Mouse (Mus musculus): ENCODE data around the gene Zfp106. TPM values are rescaled to one million over a fixed set of nuclear protein-coding genes. Genes with fewer than 3 reads are reported as not detected.

Gene Zfp106
- polyA plus RNA-seq, 1 experiment from 2014 or later = 78.8 TPM

GRCm38 (mm10) chr2:120493254-120493653 is 70.4 kb downstream of the Zfp106 start:
- 63% methylated on average over 4 of the region's 4 CpGs for WGBS

DNA sequence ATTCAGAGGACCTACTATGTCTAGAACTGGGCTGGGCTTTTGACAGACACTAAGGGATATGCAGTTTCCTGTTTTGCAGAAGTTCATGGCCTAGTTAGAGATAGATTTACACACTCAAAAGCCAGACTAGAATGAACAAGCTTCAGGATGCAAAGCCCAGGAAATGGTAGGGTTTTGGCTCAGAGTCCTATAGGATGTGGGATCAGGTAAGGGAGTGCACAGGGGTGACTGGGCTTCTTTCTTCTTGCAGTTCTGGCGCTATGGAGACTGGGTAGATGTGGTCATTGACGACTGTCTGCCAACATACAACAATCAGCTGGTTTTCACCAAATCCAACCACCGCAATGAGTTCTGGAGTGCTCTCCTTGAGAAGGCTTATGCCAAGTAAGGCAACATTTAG is 79.4 kb downstream of the Zfp106 start:
- H3K27me3 ChIP-seq (replicated peaks; ENCODE audit: low read depth, poor library complexity, severe bottlenecking) = no peaks in the 10 kb centered on the region
- H3K4me3 ChIP-seq = no peak overlapping the region
- WGBS = 94% methylated on average over 3 of the region's 3 CpGs
- no peak overlapping the region for H3K27ac ChIP-seq (replicated peaks)
- H3K36me3 ChIP-seq (replicated peaks) = no peaks in the 10 kb centered on the region
- H3K4me1 ChIP-seq = no peaks in the 10 kb centered on the region
- H3K9me3 ChIP-seq = no peaks in the 10 kb centered on the region
- DNase-seq (ENCODE audit: low spot score) = no peak

More at GRCm38 (mm10) chr2:120493254-120493653, 70.4 kb downstream of the Zfp106 start:
- no peak overlapping the region for H3K4me3 ChIP-seq
- no peak for DNase-seq (ENCODE audit: low spot score)
- no peaks in the 10 kb centered on the region for H3K27me3 ChIP-seq (replicated peaks; ENCODE audit: low read depth, poor library complexity, severe bottlenecking)
- H3K36me3 ChIP-seq (replicated peaks) = no peaks in the 10 kb centered on the region
- H3K4me1 ChIP-seq = no peaks in the 10 kb centered on the region
- H3K27ac ChIP-seq (replicated peaks) = no peak overlapping the region
- no peaks in the 10 kb centered on the region for H3K9me3 ChIP-seq

DNA sequence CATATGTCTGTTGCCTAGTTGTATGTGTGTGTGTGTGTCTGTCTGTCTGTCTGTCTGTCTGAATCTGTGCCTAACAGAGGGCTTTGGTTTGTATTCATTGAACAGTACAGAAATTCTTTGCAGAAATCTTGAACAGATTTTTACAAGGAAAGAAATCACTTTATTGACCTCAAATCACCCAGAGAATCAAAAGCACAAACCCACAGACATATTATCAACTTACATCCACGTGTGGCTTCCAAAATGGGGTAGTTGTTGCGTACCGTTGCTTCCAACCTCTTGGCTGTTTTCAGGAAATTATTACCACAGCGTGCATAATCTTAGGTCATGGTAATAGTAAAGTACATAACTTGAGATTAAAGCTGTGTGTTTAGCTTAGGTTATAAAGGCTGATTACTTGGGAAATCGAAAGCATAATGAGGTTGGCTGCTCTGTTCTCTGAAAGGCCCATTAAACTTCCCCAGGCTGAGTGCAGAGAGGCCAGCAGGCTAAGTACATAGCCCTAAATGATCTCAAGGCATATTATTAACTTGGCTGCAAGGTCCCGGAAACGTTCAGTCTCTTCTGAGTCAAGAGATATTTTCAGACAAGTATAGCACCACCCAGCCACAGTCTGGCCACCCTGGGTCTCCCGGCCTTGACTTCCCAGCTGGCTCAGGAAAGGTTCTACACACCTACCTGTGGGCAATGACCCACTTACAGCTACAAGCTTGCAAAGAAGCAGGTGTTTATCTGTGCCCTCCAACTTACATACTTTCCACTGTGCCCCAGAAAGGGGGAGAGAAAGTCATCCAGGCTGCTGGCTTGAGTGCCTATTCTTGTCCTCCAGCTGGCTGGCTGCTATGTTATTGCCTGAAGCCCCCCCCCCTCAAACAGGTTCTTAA is 80.9 kb downstream of the Zfp106 start:
- no peaks in the 10 kb centered on the region for H3K36me3 ChIP-seq (replicated peaks)
- 79% methylated on average over 8 of the region's 8 CpGs for WGBS
- H3K27me3 ChIP-seq (replicated peaks; ENCODE audit: low read depth, poor library complexity, severe bottlenecking) = no peaks in the 10 kb centered on the region
- no peak overlapping the region for H3K27ac ChIP-seq (replicated peaks)
- no peak for DNase-seq (ENCODE audit: low spot score)
- no peak overlapping the region for H3K4me3 ChIP-seq
- H3K4me1 ChIP-seq = no peaks in the 10 kb centered on the region
- no peaks in the 10 kb centered on the region for H3K9me3 ChIP-seq

DNA sequence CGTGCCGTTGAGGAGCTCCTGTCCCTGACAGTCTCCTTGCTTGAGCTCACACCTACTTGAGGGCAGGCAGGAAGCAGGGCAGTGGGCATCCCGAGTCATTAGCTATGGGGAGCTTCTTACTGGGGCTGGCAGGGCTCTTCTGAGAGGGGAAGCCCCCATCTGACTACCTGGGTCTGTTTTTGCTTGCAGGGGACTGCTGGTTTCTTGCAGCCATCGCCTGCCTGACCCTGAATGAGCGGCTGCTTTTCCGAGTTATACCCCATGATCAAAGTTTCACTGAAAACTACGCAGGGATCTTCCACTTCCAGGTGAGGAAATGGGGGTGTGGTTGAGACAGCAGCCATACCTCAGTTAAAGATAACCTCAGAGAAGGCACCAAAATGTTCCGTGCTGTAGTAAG is 81.7 kb downstream of the Zfp106 start:
- H3K4me1 ChIP-seq = no peaks in the 10 kb centered on the region
- H3K4me3 ChIP-seq = no peak overlapping the region
- H3K27ac ChIP-seq (replicated peaks) = no peak overlapping the region
- no peaks in the 10 kb centered on the region for H3K36me3 ChIP-seq (replicated peaks)
- no peak for DNase-seq (ENCODE audit: low spot score)
- H3K27me3 ChIP-seq (replicated peaks; ENCODE audit: low read depth, poor library complexity, severe bottlenecking) = no peaks in the 10 kb centered on the region
- 81% methylated on average over 8 of the region's 8 CpGs for WGBS
- no peaks in the 10 kb centered on the region for H3K9me3 ChIP-seq

GRCm38 (mm10) chr2:120478600-120478999 is 85.0 kb downstream of the Zfp106 start:
- no peaks in the 10 kb centered on the region for H3K27me3 ChIP-seq (replicated peaks; ENCODE audit: low read depth, poor library complexity, severe bottlenecking)
- no peak overlapping the region for H3K4me3 ChIP-seq
- no peaks in the 10 kb centered on the region for H3K36me3 ChIP-seq (replicated peaks)
- no peaks in the 10 kb centered on the region for H3K4me1 ChIP-seq
- DNase-seq (ENCODE audit: low spot score) = peak; percentile 62
- WGBS = 53% methylated on average over 3 of the region's 3 CpGs
- no peak overlapping the region for H3K27ac ChIP-seq (replicated peaks)
- no peaks in the 10 kb centered on the region for H3K9me3 ChIP-seq

GRCm38 (mm10) chr2:120476277-120477087 is 87.2 kb downstream of the Zfp106 start:
- H3K27ac ChIP-seq (replicated peaks) = 0 out of 2 replicates have a peak overlapping the region, but pooled peaks have one; percentile 3
- no peak for DNase-seq (ENCODE audit: low spot score)
- no peaks in the 10 kb centered on the region for H3K27me3 ChIP-seq (replicated peaks; ENCODE audit: low read depth, poor library complexity, severe bottlenecking)
- no peaks in the 10 kb centered on the region for H3K9me3 ChIP-seq
- no peaks in the 10 kb centered on the region for H3K36me3 ChIP-seq (replicated peaks)
- no peaks in the 10 kb centered on the region for H3K4me1 ChIP-seq
- no peak overlapping the region for H3K4me3 ChIP-seq
- 71% methylated on average over 13 of the region's 13 CpGs for WGBS

DNA sequence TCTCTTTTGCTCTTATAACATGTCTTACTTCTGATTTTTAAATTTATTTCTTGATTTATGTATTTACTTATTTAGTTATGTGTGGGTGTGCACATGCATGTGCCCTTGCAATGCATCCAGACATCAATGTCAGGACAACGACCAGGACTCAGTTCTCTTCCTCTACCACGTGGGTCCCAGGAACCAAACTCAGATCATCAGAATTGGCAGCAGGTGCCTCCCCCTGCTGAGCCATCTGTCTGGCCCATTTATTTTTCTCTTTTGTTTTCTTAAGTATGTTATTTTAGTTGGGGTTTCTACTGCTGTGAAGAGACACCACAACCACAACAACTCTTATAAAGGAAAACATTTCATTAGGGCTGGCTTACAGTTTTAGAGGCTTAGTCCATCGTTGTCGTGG is 92.8 kb downstream of the Zfp106 start:
- Histone ChIP-seq H3K4me3 (no peak overlapping the region), H3K9me3 (no peaks in the 10 kb centered on the region), H3K27ac (replicated peaks) (no peak overlapping the region), H3K4me1 (no peaks in the 10 kb centered on the region), H3K27me3 (replicated peaks; ENCODE audit: low read depth, poor library complexity, severe bottlenecking) (no peaks in the 10 kb centered on the region), H3K36me3 (replicated peaks) (no peaks in the 10 kb centered on the region)
- WGBS = 81% methylated on average over 4 of the region's 4 CpGs
- no peak for DNase-seq (ENCODE audit: low spot score)

- no peaks in the 10 kb centered on the region for H3K9me3 ChIP-seq
- H3K4me3 ChIP-seq = no peak overlapping the region
- 90% methylated on average over 10 of the region's 10 CpGs for WGBS
- H3K4me1 ChIP-seq = 0 out of 2 replicates have a peak, but pooled peaks cover 4% of the 10 kb centered on the region
- H3K36me3 ChIP-seq (replicated peaks) = no peaks in the 10 kb centered on the region
- H3K27ac ChIP-seq (replicated peaks) = no peak overlapping the region
- DNase-seq (ENCODE audit: low spot score) = no peak
- H3K27me3 ChIP-seq (replicated peaks; ENCODE audit: low read depth, poor library complexity, severe bottlenecking) = no peaks in the 10 kb centered on the region
Observed at GRCm38 (mm10) chr2:120469715-120470114, 93.9 kb downstream of the Zfp106 start.

DNA sequence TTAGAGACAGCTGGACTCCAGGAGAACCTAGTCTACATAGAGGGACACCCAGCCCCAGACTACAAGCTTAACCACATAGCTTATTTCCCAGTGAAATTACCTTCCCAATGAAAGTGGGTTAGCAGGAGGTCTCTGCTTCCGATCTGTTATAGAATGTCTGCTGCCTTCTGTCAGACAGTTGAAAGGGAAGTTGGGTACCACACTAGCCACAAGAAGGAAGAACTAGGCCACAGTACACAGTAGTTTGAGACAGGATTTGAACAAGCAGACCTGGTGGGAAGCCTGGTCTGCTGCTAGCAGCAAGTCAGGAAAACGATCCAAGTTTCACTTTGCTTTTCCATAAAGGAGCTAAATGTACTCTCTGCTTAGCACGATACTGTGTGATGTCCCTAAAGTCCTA is 94.4 kb downstream of the Zfp106 start:
- Histone ChIP-seq H3K4me3 (no peak overlapping the region), H3K36me3 (replicated peaks) (no peaks in the 10 kb centered on the region), H3K9me3 (no peaks in the 10 kb centered on the region), H3K4me1 (0 out of 2 replicates have a peak, but pooled peaks cover 4% of the 10 kb centered on the region), H3K27me3 (replicated peaks; ENCODE audit: low read depth, poor library complexity, severe bottlenecking) (no peaks in the 10 kb centered on the region), H3K27ac (replicated peaks) (no peak overlapping the region)
- 90% methylated on average over 3 of the region's 3 CpGs for WGBS
- no peak for DNase-seq (ENCODE audit: low spot score)

GRCm38 (mm10) chr2:120468011-120468410 is 95.6 kb downstream of the Zfp106 start:
- H3K4me1 ChIP-seq = 0 out of 2 replicates have a peak, but pooled peaks cover 4% of the 10 kb centered on the region
- H3K9me3 ChIP-seq = no peaks in the 10 kb centered on the region
- no peak for DNase-seq (ENCODE audit: low spot score)
- no peaks in the 10 kb centered on the region for H3K27me3 ChIP-seq (replicated peaks; ENCODE audit: low read depth, poor library complexity, severe bottlenecking)
- H3K4me3 ChIP-seq = no peak overlapping the region
- H3K27ac ChIP-seq (replicated peaks) = no peak overlapping the region
- H3K36me3 ChIP-seq (replicated peaks) = no peaks in the 10 kb centered on the region

- 81% methylated on average over 5 of the region's 5 CpGs for WGBS
Observed at GRCm38 (mm10) chr2:120465397-120465785, 98.3 kb downstream of the Zfp106 start.

DNA sequence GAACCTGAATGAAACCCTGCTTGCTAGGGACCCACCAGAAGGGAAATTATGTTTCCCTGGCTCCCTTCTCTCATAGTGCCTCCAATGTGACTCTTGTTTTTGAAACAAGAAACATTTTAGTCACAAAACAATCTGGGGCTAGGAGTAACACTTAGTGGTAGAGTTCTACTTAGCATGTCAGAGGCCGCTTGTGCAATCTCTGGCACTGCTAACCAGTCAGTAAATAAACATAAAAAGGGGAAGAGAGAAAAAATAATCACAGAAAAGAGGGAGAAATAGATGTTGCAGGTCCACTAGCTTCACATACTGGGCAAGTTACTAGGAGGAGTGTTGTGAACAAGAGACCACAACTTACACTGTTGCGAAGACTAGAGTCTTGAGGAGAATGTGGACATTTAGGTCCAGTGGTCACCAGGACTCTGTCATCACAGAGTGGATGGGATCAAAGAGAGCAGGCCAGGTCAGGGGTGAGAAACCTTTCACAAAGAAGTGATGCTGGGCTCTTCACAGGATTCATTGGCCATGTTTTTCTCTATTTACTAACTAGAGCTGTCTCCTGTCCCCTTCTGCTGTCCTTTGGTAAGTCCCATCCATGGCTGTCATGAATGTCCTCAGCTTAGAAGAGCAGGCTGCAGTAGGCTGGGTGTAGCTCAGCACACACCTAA is 98.8 kb downstream of the Zfp106 start:
- H3K27ac ChIP-seq (replicated peaks) = no peak overlapping the region
- H3K9me3 ChIP-seq = no peaks in the 10 kb centered on the region
- no peak for DNase-seq (ENCODE audit: low spot score)
- H3K36me3 ChIP-seq (replicated peaks) = no peaks in the 10 kb centered on the region
- H3K4me3 ChIP-seq = no peak overlapping the region
- H3K4me1 ChIP-seq = 0 out of 2 replicates have a peak, but pooled peaks cover 4% of the 10 kb centered on the region
- H3K27me3 ChIP-seq (replicated peaks; ENCODE audit: low read depth, poor library complexity, severe bottlenecking) = no peaks in the 10 kb centered on the region
- 94% methylated on average over 2 of the region's 2 CpGs for WGBS

More at GRCm38 (mm10) chr2:120465397-120465785, 98.3 kb downstream of the Zfp106 start:
- no peaks in the 10 kb centered on the region for H3K36me3 ChIP-seq (replicated peaks)
- H3K9me3 ChIP-seq = no peaks in the 10 kb centered on the region
- no peaks in the 10 kb centered on the region for H3K27me3 ChIP-seq (replicated peaks; ENCODE audit: low read depth, poor library complexity, severe bottlenecking)
- H3K27ac ChIP-seq (replicated peaks) = no peak overlapping the region
- H3K4me1 ChIP-seq = 0 out of 2 replicates have a peak, but pooled peaks cover 4% of the 10 kb centered on the region
- H3K4me3 ChIP-seq = no peak overlapping the region
- DNase-seq (ENCODE audit: low spot score) = no peak
